Mouse (Mus musculus): ENCODE data around the gene Rab6b. TPM values are rescaled to one million over a fixed set of nuclear protein-coding genes. Genes with fewer than 3 reads are reported as not detected.

Gene Rab6b
- polyA plus RNA-seq, 1 experiment from 2014 or later, result 22.5 TPM

DNA sequence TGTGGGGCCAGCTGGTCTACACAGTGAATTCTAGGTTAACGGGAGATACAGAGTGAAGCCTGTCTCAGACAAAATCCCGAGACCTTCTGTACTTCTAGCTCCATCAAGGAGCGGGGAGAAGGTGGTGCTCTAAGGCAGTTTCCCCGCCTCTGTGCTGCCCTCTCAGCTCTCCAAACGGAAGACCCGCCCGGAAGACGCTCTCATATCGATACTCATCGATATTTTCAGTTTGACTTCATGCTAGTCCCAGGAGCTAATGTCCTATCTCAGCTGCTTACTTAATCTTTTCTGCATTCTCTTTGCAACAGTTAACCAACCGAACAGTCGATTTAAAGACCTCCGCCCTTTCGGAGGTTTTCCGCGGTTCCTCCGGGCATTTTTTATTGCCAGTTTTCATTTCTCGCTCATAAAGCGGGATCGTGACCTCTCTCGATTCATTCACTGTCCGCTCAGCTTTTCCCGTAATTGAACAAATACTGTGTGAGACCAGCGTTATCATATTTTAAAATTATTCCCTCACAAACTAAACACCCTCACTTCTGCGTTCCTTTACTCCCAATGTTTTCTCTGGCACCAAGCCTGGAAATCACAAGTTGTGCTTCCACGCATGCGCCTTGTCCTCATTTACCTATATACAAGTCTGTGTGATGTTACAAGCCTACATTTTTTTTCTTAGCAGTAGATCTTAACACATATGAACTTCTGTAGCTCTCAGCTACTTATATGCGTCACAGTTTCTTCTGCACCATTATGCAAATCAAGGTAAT lies 101.2 kb downstream of the Rab6b start:
- DNase-seq (ENCODE audit: low spot score) (no peak), ATAC-seq (ENCODE audit: insufficient read depth, low FRiP score, low TSS enrichment) (no peak)
- WGBS, result 74% methylated on average over 28 of the region's 28 CpGs
- Histone ChIP-seq H3K4me3 (ENCODE audit: low read depth, low read length) (no peak overlapping the region), H3K9ac (ENCODE audit: low read length) (no peak overlapping the region), H3K36me3 (ENCODE audit: control insufficient read depth, insufficient read depth, low read length) (no peaks in the 10 kb centered on the region), H3K4me1 (ENCODE audit: control insufficient read depth, insufficient read depth, low read length) (no peaks in the 10 kb centered on the region), H3K9me3 (ENCODE audit: control insufficient read depth, low read length) (no peaks in the 10 kb centered on the region), H3K27ac (ENCODE audit: low read depth, low read length) (no peak overlapping the region), H3K27me3 (ENCODE audit: control insufficient read depth, insufficient read depth, low read length) (no peaks in the 10 kb centered on the region), H3K4me2 (ENCODE audit: low read depth) (no peak overlapping the region)

DNA sequence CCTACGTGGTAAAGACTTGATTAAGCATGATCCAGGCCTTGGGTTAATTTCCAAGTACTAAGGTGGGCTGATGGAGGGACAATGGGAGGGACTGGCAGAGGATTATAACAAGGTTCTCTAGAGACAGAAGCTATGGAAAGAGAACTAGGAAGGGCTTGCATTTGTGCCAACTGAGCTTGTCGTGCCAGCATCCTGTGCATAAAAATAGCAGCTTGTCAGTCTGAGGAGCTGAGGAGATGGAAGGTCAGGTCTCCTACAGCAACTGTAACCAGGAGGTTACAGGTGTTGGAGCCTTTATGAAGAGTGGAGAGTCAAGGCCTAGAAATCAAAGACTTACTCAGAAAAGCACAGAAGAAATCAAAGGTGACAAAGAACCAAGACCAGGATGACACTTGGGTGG lies 102.0 kb downstream of the Rab6b start:
- Histone ChIP-seq H3K36me3 (ENCODE audit: control insufficient read depth, insufficient read depth, low read length) (no peaks in the 10 kb centered on the region), H3K4me3 (ENCODE audit: low read depth, low read length) (no peak overlapping the region), H3K27ac (ENCODE audit: low read depth, low read length) (no peak overlapping the region), H3K9ac (ENCODE audit: low read length) (no peak overlapping the region), H3K9me3 (ENCODE audit: control insufficient read depth, low read length) (no peaks in the 10 kb centered on the region), H3K4me1 (ENCODE audit: control insufficient read depth, insufficient read depth, low read length) (no peaks in the 10 kb centered on the region), H3K4me2 (ENCODE audit: low read depth) (no peak overlapping the region), H3K27me3 (ENCODE audit: control insufficient read depth, insufficient read depth, low read length) (no peaks in the 10 kb centered on the region)
- 79% methylated on average over 2 of the region's 2 CpGs for WGBS
- no peak for ATAC-seq (ENCODE audit: insufficient read depth, low FRiP score, low TSS enrichment)
- no peak for DNase-seq (ENCODE audit: low spot score)

DNA sequence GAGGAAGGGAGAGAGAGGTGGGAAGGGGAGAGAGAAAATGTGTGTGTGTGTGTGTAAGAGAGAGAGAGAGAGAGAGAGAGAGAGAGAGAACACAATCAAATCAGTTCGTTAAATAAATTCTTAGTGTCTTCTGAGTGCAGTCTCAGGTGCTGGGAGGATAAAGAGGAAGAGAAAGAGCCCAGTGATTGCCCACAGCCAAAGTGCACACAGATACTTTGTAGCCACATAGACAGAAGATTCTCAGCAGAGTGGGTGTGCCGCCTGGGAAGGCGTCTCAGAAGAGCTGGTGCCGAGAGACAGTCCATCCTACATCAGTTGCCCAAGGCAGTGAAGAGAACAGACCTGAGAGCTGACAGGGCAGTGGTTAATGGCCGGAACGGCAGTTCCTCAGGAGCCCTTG lies 102.7 kb downstream of the Rab6b start:
- Histone ChIP-seq H3K27ac (ENCODE audit: low read depth, low read length) (no peak overlapping the region), H3K4me2 (ENCODE audit: low read depth) (no peak overlapping the region), H3K36me3 (ENCODE audit: control insufficient read depth, insufficient read depth, low read length) (no peaks in the 10 kb centered on the region), H3K27me3 (ENCODE audit: control insufficient read depth, insufficient read depth, low read length) (no peaks in the 10 kb centered on the region), H3K4me1 (ENCODE audit: control insufficient read depth, insufficient read depth, low read length) (no peaks in the 10 kb centered on the region), H3K9ac (ENCODE audit: low read length) (no peak overlapping the region), H3K4me3 (ENCODE audit: low read depth, low read length) (no peak overlapping the region), H3K9me3 (ENCODE audit: control insufficient read depth, low read length) (no peaks in the 10 kb centered on the region)
- no peak for ATAC-seq (ENCODE audit: insufficient read depth, low FRiP score, low TSS enrichment)
- DNase-seq (ENCODE audit: low spot score), result no peak
- 87% methylated on average over 6 of the region's 6 CpGs for WGBS

DNA sequence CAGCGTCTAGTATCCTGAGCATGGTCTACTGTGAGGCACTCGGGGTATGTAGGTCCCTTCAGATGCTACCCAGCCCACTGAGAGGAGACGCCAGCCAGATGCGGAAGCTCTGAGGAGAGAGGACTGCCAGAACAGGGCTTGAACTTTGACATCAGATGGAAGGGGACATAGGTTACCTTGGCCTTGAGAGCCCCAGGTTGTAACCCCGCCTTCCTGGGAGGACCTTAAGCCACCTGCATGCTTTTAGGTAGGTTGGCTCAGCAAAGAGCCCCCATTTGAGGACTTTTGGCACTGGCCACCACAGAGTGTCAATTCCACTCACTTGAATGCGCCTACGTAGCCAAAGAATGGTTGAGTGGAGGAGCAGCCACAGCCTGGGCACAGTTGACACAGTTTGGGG lies 113.1 kb downstream of the Rab6b start:
- ATAC-seq (ENCODE audit: insufficient read depth, low FRiP score, low TSS enrichment) (no peak), DNase-seq (ENCODE audit: low spot score) (no peak)
- Histone ChIP-seq H3K9ac (ENCODE audit: low read length) (no peak overlapping the region), H3K4me3 (ENCODE audit: low read depth, low read length) (no peak overlapping the region), H3K9me3 (ENCODE audit: control insufficient read depth, low read length) (no peaks in the 10 kb centered on the region), H3K4me2 (ENCODE audit: low read depth) (no peak overlapping the region), H3K27me3 (ENCODE audit: control insufficient read depth, insufficient read depth, low read length) (no peaks in the 10 kb centered on the region), H3K27ac (ENCODE audit: low read depth, low read length) (no peak overlapping the region), H3K4me1 (ENCODE audit: control insufficient read depth, insufficient read depth, low read length) (no peaks in the 10 kb centered on the region), H3K36me3 (ENCODE audit: control insufficient read depth, insufficient read depth, low read length) (no peaks in the 10 kb centered on the region)
- 95% methylated on average over 7 of the region's 7 CpGs for WGBS

DNA sequence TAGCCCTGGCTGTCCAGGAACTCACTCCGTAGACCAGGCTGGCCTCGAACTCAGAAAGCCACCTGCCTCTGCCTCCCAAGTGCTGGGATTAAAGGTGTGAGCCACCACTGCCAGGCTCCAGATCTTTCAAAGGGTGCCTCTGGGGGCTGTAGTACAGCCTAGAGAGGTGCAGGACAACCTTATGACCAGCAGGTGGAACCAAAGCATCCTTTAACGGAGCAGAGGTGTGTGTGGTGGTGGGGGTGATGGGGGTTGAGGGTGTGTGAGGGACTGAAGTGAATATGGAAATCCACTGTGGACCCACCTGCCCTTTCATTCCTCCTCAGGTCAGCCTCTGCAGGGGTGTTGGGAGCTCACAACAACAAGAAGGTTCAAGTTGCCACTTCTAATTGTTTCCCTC lies 113.9 kb downstream of the Rab6b start:
- H3K9me3 ChIP-seq (ENCODE audit: control insufficient read depth, low read length), result no peaks in the 10 kb centered on the region
- H3K9ac ChIP-seq (ENCODE audit: low read length), result no peak overlapping the region
- 64% methylated on average over 3 of the region's 3 CpGs for WGBS
- H3K27me3 ChIP-seq (ENCODE audit: control insufficient read depth, insufficient read depth, low read length), result no peaks in the 10 kb centered on the region
- H3K36me3 ChIP-seq (ENCODE audit: control insufficient read depth, insufficient read depth, low read length), result no peaks in the 10 kb centered on the region
- H3K27ac ChIP-seq (ENCODE audit: low read depth, low read length), result no peak overlapping the region
- no peaks in the 10 kb centered on the region for H3K4me1 ChIP-seq (ENCODE audit: control insufficient read depth, insufficient read depth, low read length)
- no peak overlapping the region for H3K4me3 ChIP-seq (ENCODE audit: low read depth, low read length)
- ATAC-seq (ENCODE audit: insufficient read depth, low FRiP score, low TSS enrichment) (no peak), DNase-seq (ENCODE audit: low spot score) (no peak)
- no peak overlapping the region for H3K4me2 ChIP-seq (ENCODE audit: low read depth)

DNA sequence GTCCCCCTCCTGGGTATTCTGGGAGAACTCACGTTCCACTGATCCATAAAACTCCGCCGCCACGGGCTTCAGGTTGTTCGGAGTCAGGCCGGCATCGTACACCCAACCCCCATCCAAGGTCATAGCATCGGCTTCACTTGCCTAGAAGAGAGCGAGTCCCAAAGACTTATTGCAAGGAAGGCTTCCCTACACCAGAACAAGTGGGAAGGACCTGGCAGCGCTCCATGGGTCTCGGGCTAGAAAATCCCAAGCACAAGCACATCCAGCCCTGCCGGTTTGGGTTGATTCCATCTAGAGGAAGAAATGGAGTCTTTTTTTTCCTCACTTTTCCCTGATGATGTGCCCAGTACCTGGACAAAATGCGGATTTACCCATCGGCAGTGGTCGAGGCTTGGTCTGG lies 115.2 kb downstream of the Rab6b start:
- DNase-seq (ENCODE audit: low spot score), result no peak
- no peak overlapping the region for H3K4me2 ChIP-seq (ENCODE audit: low read depth)
- H3K9me3 ChIP-seq (ENCODE audit: control insufficient read depth, low read length), result no peaks in the 10 kb centered on the region
- WGBS, result 94% methylated on average over 15 of the region's 15 CpGs
- no peak for ATAC-seq (ENCODE audit: insufficient read depth, low FRiP score, low TSS enrichment)
- H3K4me3 ChIP-seq (ENCODE audit: low read depth, low read length), result no peak overlapping the region
- no peaks in the 10 kb centered on the region for H3K36me3 ChIP-seq (ENCODE audit: control insufficient read depth, insufficient read depth, low read length)
- no peaks in the 10 kb centered on the region for H3K4me1 ChIP-seq (ENCODE audit: control insufficient read depth, insufficient read depth, low read length)
- no peaks in the 10 kb centered on the region for H3K27me3 ChIP-seq (ENCODE audit: control insufficient read depth, insufficient read depth, low read length)
- H3K27ac ChIP-seq (ENCODE audit: low read depth, low read length), result no peak overlapping the region
- no peak overlapping the region for H3K9ac ChIP-seq (ENCODE audit: low read length)

DNA sequence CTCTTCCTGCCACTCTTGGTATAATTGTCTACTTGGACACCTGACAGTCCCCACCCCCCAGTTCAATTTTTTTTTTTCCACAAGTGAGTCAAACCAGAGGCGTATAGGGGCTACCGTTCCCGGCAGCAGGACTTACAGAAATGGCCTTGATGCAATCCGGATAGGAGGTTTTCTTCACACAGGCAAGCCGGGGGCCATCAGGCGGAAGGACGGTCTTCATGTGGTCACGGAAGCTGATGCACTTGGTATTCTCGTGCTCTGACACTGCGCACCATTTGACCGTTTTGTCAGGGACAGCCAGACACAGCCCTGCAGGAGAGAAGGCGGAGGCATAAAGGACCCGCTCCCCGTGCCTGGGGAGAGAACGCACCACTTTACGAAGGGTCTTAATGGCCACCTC lies 116.2 kb downstream of the Rab6b start:
- no peaks in the 10 kb centered on the region for H3K9me3 ChIP-seq (ENCODE audit: control insufficient read depth, low read length)
- no peak overlapping the region for H3K27ac ChIP-seq (ENCODE audit: low read depth, low read length)
- no peaks in the 10 kb centered on the region for H3K36me3 ChIP-seq (ENCODE audit: control insufficient read depth, insufficient read depth, low read length)
- no peaks in the 10 kb centered on the region for H3K27me3 ChIP-seq (ENCODE audit: control insufficient read depth, insufficient read depth, low read length)
- 85% methylated on average over 16 of the region's 16 CpGs for WGBS
- no peak overlapping the region for H3K9ac ChIP-seq (ENCODE audit: low read length)
- H3K4me3 ChIP-seq (ENCODE audit: low read depth, low read length), result no peak overlapping the region
- ATAC-seq (ENCODE audit: insufficient read depth, low FRiP score, low TSS enrichment) (no peak), DNase-seq (ENCODE audit: low spot score) (no peak)
- no peak overlapping the region for H3K4me2 ChIP-seq (ENCODE audit: low read depth)
- H3K4me1 ChIP-seq (ENCODE audit: control insufficient read depth, insufficient read depth, low read length), result no peaks in the 10 kb centered on the region

DNA sequence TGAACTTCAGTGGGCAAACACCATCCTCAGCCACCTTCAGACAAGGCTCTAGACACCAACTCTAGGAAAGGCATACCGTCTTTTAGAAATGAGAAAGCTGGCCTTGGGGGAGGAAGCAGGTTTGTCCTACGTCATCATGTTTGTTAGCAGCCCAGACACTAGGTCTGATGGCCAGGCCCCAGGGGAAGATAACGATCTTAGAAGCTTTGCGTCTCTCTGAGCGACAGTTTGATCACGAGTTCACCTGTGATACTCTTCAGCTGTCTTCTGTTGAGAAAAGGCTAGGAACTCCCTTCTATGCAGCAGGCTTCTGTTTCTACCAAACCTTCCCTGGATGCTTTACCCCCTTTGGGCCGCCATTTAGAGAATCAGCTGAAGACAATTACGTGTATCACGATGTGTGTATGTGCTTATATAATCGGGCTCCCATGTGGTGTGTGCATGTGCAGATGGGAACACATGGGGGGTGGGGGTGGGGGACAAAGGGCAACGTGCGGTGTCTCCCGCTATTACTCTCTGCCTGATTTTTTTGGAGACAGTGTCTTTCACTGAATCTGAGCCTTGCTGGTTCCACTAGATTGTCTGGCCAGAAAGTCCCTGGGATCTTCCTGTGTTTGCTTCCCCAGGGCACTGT lies 116.9 kb downstream of the Rab6b start:
- Histone ChIP-seq H3K4me1 (ENCODE audit: control insufficient read depth, insufficient read depth, low read length) (no peaks in the 10 kb centered on the region), H3K4me3 (ENCODE audit: low read depth, low read length) (no peak overlapping the region), H3K9me3 (ENCODE audit: control insufficient read depth, low read length) (no peaks in the 10 kb centered on the region), H3K27ac (ENCODE audit: low read depth, low read length) (no peak overlapping the region), H3K4me2 (ENCODE audit: low read depth) (no peak overlapping the region), H3K27me3 (ENCODE audit: control insufficient read depth, insufficient read depth, low read length) (no peaks in the 10 kb centered on the region), H3K36me3 (ENCODE audit: control insufficient read depth, insufficient read depth, low read length) (no peaks in the 10 kb centered on the region), H3K9ac (ENCODE audit: low read length) (no peak overlapping the region)
- DNase-seq (ENCODE audit: low spot score) (no peak), ATAC-seq (ENCODE audit: insufficient read depth, low FRiP score, low TSS enrichment) (no peak)
- WGBS, result 87% methylated on average over 13 of the region's 13 CpGs
